Mouse (Mus musculus): ENCODE results near the gene H2afb2. TPM values are rescaled to one million over a fixed set of nuclear protein-coding genes. Genes with fewer than 3 reads are reported as not detected.

H2afb2 gene
- polyA plus RNA-seq (2012; ENCODE audit: insufficient read depth, low replicate concordance) = not detected in 2 replicates

- H3K4me1 ChIP-seq = no peaks in the 10 kb centered on the region
- TF ChIP-seq FLI1 (IDR thresholded peaks at IDR 0.05; ENCODE audit: low read length) = no peak
- no peak for TF ChIP-seq GATA1 (IDR thresholded peaks at IDR 0.05; ENCODE audit: borderline replicate concordance, low read length)
- no peak within 1 kb of the TSS for H3K4me3 ChIP-seq (replicated peaks)
- no peaks in the 10 kb centered on the region for H3K27me3 ChIP-seq (replicated peaks)
- H3K36me3 ChIP-seq (replicated peaks; ENCODE audit: low read length) = no peaks in the 10 kb centered on the region
- H3K9me3 ChIP-seq = peaks cover 6% of the 10 kb centered on the region; the same call in 1 of the 2 replicates
Measured at GRCm38 (mm10) chrX:116680878-116681277, at the start of gene H2afb2. TSS of gene H2afb2 (plus strand) at chrX:116681178.

Other genes starting within 250 kb of the H2afb2 start
- not detected in 2 replicates for gene Cpxcr1, start 232.2 kb upstream of the H2afb2 start, polyA plus RNA-seq (2012; ENCODE audit: insufficient read depth, low replicate concordance)

Measured in megakaryocyte, embryonic 14.5 days (primary cell).